Mouse (Mus musculus): Measurements from ENCODE around the gene Lck. TPM values are rescaled to one million over a fixed set of nuclear protein-coding genes. Genes with fewer than 3 reads are reported as not detected.

Lck gene
- 5.5 and 6.0 TPM in 2 replicates for polyA plus RNA-seq (2014; fragmentation: Nextera tagmentation; extraction: Ambion mirVana)

DNA sequence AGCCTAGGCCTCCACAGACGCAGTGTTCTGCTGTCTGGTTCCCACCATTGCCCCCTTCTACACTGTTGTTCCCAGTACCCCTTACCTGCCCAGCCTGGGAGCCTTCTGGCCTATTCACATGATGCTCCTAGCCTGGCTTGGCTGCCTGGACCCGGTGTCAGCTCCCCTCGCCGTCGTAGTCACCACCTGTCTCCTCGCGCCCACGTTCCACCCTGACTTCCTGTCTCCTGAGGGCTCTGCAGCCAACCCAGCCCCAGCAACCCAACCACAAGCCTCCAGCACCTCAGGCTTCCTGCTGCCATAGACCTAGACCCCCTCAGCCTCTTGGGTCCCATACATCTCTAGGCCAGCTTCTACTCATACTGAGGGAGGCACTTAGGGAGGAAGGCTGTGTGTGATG, at the start of gene Lck:
Lck (minus strand) TSS at position 212 of the 400 bp plus-strand sequence.
- ATAC-seq (replicated peaks; ENCODE audit: low FRiP score) (no peak), DNase-seq (ENCODE audit: low spot score) (no peak)
- H3K9ac ChIP-seq (ENCODE audit: low read depth, low read length): no peak within 1 kb of the TSS
- H3K4me3 ChIP-seq (ENCODE audit: low read depth, low read length): no peak within 1 kb of the TSS
- H3K36me3 ChIP-seq (ENCODE audit: control insufficient read depth, insufficient read depth, low read length): no peaks in the 10 kb centered on the region
- peaks cover 4% of the 10 kb centered on the region for H3K4me1 ChIP-seq (replicated peaks; ENCODE audit: control insufficient read depth, insufficient read depth, low read length)
- H3K4me2 ChIP-seq: no peak within 1 kb of the TSS
- H3K27ac ChIP-seq (ENCODE audit: low read depth, low read length): peak within 1 kb of the TSS; percentile 53; the same call in 1 of the 2 replicates
- H3K9me3 ChIP-seq (ENCODE audit: control insufficient read depth, low read length): no peaks in the 10 kb centered on the region
- no peaks in the 10 kb centered on the region for H3K27me3 ChIP-seq (replicated peaks; ENCODE audit: control insufficient read depth, insufficient read depth, low read length)
- 66% methylated on average over 8 of the region's 8 CpGs for WGBS

- no peaks in the 10 kb centered on the region for H3K27me3 ChIP-seq (replicated peaks; ENCODE audit: control insufficient read depth, insufficient read depth, low read length)
- ATAC-seq (replicated peaks; ENCODE audit: low FRiP score) (no peak), DNase-seq (ENCODE audit: low spot score) (no peak)
- H3K9me3 ChIP-seq (ENCODE audit: control insufficient read depth, low read length): no peaks in the 10 kb centered on the region
- peak overlapping the region; percentile 66 for H3K4me3 ChIP-seq (ENCODE audit: low read depth, low read length)
- peak overlapping the region; percentile 74 for H3K9ac ChIP-seq (ENCODE audit: low read depth, low read length)
- WGBS: 20% methylated on average over 8 of the region's 8 CpGs
- peaks cover 25% of the 10 kb centered on the region for H3K4me1 ChIP-seq (replicated peaks; ENCODE audit: control insufficient read depth, insufficient read depth, low read length)
- H3K27ac ChIP-seq (ENCODE audit: low read depth, low read length): peak overlapping the region; percentile 69; the same call in 1 of the 2 replicates
- H3K36me3 ChIP-seq (ENCODE audit: control insufficient read depth, insufficient read depth, low read length): peaks cover 12% of the 10 kb centered on the region; the same call in 1 of the 2 replicates
- H3K4me2 ChIP-seq: peak overlapping the region; percentile 73
Observed at GRCm38 (mm10) chr4:129622803-129623535, 49.5 kb upstream of the Lck start.

- ATAC-seq (replicated peaks; ENCODE audit: low FRiP score) (no peak), DNase-seq (ENCODE audit: low spot score) (no peak)
- Histone ChIP-seq H3K27ac (ENCODE audit: low read depth, low read length) (no peak overlapping the region), H3K36me3 (ENCODE audit: control insufficient read depth, insufficient read depth, low read length) (peaks cover 6% of the 10 kb centered on the region; the same call in 1 of the 2 replicates), H3K27me3 (replicated peaks; ENCODE audit: control insufficient read depth, insufficient read depth, low read length) (no peaks in the 10 kb centered on the region), H3K4me1 (replicated peaks; ENCODE audit: control insufficient read depth, insufficient read depth, low read length) (peaks cover 25% of the 10 kb centered on the region), H3K9ac (ENCODE audit: low read depth, low read length) (no peak overlapping the region), H3K4me3 (ENCODE audit: low read depth, low read length) (no peak overlapping the region), H3K4me2 (peak overlapping the region; percentile 73), H3K9me3 (ENCODE audit: control insufficient read depth, low read length) (no peaks in the 10 kb centered on the region)
- 77% methylated on average over 11 of the region's 11 CpGs for WGBS
Observed at GRCm38 (mm10) chr4:129622120-129622802, 48.8 kb upstream of the Lck start.

GRCm38 (mm10) chr4:129621283-129621841, 47.9 kb upstream of the Lck start:
- H3K27ac ChIP-seq (ENCODE audit: low read depth, low read length): no peak overlapping the region

DNA sequence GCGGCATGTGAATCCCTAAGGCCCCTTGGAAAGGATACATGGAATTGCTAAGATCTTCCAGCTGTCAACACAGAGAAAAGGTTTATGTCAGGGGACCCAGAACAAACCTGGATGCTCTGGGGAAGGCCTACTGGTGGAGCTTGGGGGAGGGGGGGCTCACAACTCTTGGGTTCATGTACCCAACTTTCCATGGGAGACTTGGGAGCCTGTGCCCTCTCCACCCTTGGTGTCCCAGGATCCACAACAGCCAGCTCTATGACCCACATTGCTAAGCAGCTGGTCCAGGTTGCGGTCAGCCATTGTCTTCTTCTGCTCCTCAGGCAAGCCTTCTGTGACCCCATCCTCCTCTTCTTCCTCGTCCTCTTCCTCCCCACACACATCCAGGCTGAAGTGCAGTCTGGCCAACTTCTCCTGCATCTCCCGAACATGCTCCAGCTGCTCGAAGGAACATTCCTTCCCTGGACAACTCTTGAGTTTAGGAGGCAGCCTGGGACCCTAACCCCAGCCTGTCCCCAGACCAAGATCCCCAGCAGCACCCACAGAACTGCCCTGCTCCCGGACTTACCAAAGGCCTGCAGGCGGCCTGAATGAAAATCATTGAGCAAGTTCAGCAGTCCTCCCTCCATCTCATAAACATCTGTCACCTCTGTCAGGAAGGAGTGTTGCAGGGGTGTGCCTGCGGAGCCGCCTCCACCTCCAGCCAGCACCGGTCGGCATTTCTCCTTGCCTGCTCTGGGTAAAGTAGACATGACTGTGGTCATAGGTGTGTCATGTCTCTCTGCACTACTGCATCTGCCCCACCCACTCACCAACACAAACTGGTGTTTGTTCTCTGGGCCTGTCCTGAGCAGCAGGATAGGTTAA, 47.2 kb upstream of the Lck start:
- H3K27ac ChIP-seq (ENCODE audit: low read depth, low read length): no peak overlapping the region
- no peak overlapping the region for H3K4me2 ChIP-seq
- H3K36me3 ChIP-seq (ENCODE audit: control insufficient read depth, insufficient read depth, low read length): peaks cover 7% of the 10 kb centered on the region; the same call in 1 of the 2 replicates
- H3K9me3 ChIP-seq (ENCODE audit: control insufficient read depth, low read length): no peaks in the 10 kb centered on the region
- H3K9ac ChIP-seq (ENCODE audit: low read depth, low read length): no peak overlapping the region; the same call in 1 of the 2 replicates
- no peak overlapping the region for H3K4me3 ChIP-seq (ENCODE audit: low read depth, low read length)
- no peaks in the 10 kb centered on the region for H3K27me3 ChIP-seq (replicated peaks; ENCODE audit: control insufficient read depth, insufficient read depth, low read length)
- DNase-seq (ENCODE audit: low spot score) (no peak), ATAC-seq (replicated peaks; ENCODE audit: low FRiP score) (no peak)
- peaks cover 22% of the 10 kb centered on the region for H3K4me1 ChIP-seq (replicated peaks; ENCODE audit: control insufficient read depth, insufficient read depth, low read length)
- WGBS: 75% methylated on average over 11 of the region's 11 CpGs

More at GRCm38 (mm10) chr4:129621283-129621841, 47.9 kb upstream of the Lck start:
- WGBS: 78% methylated on average over 8 of the region's 8 CpGs
- no peaks in the 10 kb centered on the region for H3K9me3 ChIP-seq (ENCODE audit: control insufficient read depth, low read length)
- H3K4me3 ChIP-seq (ENCODE audit: low read depth, low read length): no peak overlapping the region
- ATAC-seq (replicated peaks; ENCODE audit: low FRiP score) (no peak), DNase-seq (ENCODE audit: low spot score) (no peak)
- no peak overlapping the region for H3K4me2 ChIP-seq
- H3K9ac ChIP-seq (ENCODE audit: low read depth, low read length): no peak overlapping the region
- H3K4me1 ChIP-seq (replicated peaks; ENCODE audit: control insufficient read depth, insufficient read depth, low read length): peaks cover 25% of the 10 kb centered on the region
- no peaks in the 10 kb centered on the region for H3K27me3 ChIP-seq (replicated peaks; ENCODE audit: control insufficient read depth, insufficient read depth, low read length)
- H3K36me3 ChIP-seq (ENCODE audit: control insufficient read depth, insufficient read depth, low read length): peaks cover 7% of the 10 kb centered on the region; the same call in 1 of the 2 replicates

DNA sequence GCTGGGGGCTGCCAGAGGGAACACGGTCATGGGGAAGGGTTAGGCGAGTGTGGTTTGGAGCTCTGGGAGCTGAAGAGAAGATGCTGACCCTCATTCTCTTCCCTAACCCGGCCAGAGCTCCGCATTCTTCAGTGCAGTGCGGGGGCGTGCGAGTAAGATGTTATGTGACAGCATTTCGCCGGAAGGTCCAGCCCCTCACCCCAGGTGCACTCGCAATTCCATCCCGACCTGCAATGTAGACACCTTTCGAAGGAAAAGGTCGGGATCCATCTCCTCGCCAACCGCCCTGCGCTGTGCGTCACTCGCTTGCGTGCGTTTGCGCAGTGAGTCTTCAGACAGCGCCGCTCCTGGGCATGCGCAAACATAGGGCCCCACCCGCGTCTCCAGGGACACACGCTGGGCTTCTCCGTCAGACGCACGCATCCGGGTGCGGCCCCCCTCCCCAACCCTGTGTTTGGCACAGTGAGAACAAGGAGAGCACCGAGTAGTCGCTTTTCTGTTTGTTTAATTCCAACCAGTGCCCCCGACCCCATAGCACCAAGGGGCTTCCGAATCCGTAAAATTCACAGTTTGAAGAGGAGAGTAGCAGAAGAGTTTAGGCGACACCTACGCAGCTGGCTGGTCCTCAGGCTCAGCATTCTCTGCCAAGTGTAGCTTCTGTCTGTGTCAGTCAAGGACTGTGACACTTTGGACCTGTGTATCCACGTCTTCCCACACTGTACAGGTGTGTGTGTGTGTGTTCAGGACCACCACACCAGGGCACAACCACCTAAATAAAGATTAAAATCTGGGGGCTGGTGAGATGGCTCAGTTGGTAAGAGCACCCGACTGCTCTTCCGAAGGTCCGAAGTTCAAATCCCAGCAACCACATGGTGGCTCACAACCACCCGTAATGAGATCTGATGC, 45.6 kb upstream of the Lck start, which contains the start of gene Iqcc:
Iqcc (minus strand) TSS at position 314 of the 906 bp plus-strand sequence.
- Histone ChIP-seq H3K4me3 (ENCODE audit: low read depth, low read length) (peak within 1 kb of the TSS; percentile 78), H3K4me2 (peak within 1 kb of the TSS; percentile 96), H3K27me3 (replicated peaks; ENCODE audit: control insufficient read depth, insufficient read depth, low read length) (no peaks in the 10 kb centered on the region), H3K4me1 (replicated peaks; ENCODE audit: control insufficient read depth, insufficient read depth, low read length) (peaks cover 9% of the 10 kb centered on the region), H3K27ac (ENCODE audit: low read depth, low read length) (peak within 1 kb of the TSS; percentile 83), H3K36me3 (ENCODE audit: control insufficient read depth, insufficient read depth, low read length) (peaks cover 7% of the 10 kb centered on the region; the same call in 1 of the 2 replicates), H3K9me3 (ENCODE audit: control insufficient read depth, low read length) (no peaks in the 10 kb centered on the region), H3K9ac (ENCODE audit: low read depth, low read length) (peak within 1 kb of the TSS; percentile 88)
- DNase-seq (ENCODE audit: low spot score): peak; percentile 91
- 5% methylated on average over 43 of the region's 44 CpGs for WGBS
- peak; percentile 87 for ATAC-seq (replicated peaks; ENCODE audit: low FRiP score)

- no peaks in the 10 kb centered on the region for H3K9me3 ChIP-seq (ENCODE audit: control insufficient read depth, low read length)
- H3K4me3 ChIP-seq (ENCODE audit: low read depth, low read length): peak overlapping the region; percentile 78
- DNase-seq (ENCODE audit: low spot score) (no peak), ATAC-seq (replicated peaks; ENCODE audit: low FRiP score) (no peak)
- 91% methylated on average over 5 of the region's 5 CpGs for WGBS
- H3K27me3 ChIP-seq (replicated peaks; ENCODE audit: control insufficient read depth, insufficient read depth, low read length): no peaks in the 10 kb centered on the region
- H3K4me1 ChIP-seq (replicated peaks; ENCODE audit: control insufficient read depth, insufficient read depth, low read length): peaks cover 7% of the 10 kb centered on the region
- H3K36me3 ChIP-seq (ENCODE audit: control insufficient read depth, insufficient read depth, low read length): peaks cover 7% of the 10 kb centered on the region; the same call in 1 of the 2 replicates
- H3K4me2 ChIP-seq: peak overlapping the region; percentile 96
- H3K9ac ChIP-seq (ENCODE audit: low read depth, low read length): peak overlapping the region; percentile 88
- no peak overlapping the region for H3K27ac ChIP-seq (ENCODE audit: low read depth, low read length)
Observed at GRCm38 (mm10) chr4:129618031-129618430, 44.6 kb upstream of the Lck start.

Measured in liver, embryonic 11.5 days (tissue).